14 mouse cellular contexts compared by ENCODE assay signal in the genomic region with DNA sequence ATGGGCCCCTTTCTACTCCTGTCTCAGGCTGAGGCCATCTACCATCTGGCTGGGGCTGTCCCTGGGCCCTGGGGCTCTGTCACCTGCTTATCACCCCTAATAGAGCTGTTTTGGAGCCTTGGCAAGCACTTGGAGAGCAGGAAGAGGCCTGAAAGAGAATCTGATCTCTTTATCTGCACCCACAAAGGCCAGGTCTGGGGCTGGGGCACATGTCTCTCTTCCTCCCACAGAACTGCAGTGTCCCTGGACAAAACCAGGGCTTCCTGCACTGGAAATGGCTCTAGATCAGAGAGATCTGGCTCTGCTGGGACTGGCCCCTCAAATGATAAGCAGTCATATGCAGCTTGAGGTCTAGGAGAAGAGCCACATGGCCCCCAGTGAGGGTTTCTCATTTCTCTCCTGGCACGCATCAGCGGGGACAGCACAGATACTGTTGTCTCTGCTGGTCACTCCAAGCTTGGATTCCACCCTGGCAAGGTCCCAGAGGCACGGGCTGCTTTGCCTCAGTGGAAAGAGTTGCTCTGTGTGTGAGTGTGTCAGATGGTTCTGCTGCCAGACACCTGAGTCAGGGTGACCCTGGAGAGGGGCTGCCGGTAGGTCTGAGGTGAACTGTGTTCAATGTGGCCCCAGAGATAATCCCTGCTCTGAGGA.
DNase-seq lines count a peak whose midpoint lies in the region; ATAC-seq and TF ChIP-seq lines count a peak whose summit lies in the region.
"Had no signal": no experiment of that assay in that cellular context is flagged by ENCODE, and none has a peak within 500 bp of the region (broad histone marks: within the 10 kb centered on the region; RNA-seq: fewer than 3 reads in every experiment).

No protein-coding gene starts in this region.

- ATAC-seq in midbrain, embryonic 11.5 days (ENCODE audit: low FRiP score) = no peak
- no peak for ATAC-seq in midbrain, embryonic 15.5 days (replicated peaks)

- intact Hi-C loops in gastrocnemius, adult 2 months (cut with DNase I) = no loop called here

- H3K36me3 ChIP-seq in midbrain, embryonic 11.5 days (ENCODE audit: control insufficient read depth, insufficient read depth, low read length) = no peaks in the 10 kb centered on the region
- no peaks in the 10 kb centered on the region for H3K36me3 ChIP-seq in midbrain, embryonic 15.5 days (replicated peaks)
- no peaks in the 10 kb centered on the region for H3K36me3 ChIP-seq in splenic B cell, adult 2 months (ENCODE audit: control insufficient read depth, insufficient read depth, low read length, poor library complexity, severe bottlenecking)
- H3K36me3 ChIP-seq: embryonic facial prominence, embryonic 12.5 days; hindbrain, embryonic 12.5 days had no signal

- no peak overlapping the region for H3K27ac ChIP-seq in gastrocnemius, adult 2 months
- H3K27ac ChIP-seq in midbrain, embryonic 11.5 days (ENCODE audit: low read depth, low read length) = no peak overlapping the region
- H3K27ac ChIP-seq in midbrain, embryonic 15.5 days = no peak overlapping the region
- H3K27ac ChIP-seq: embryonic facial prominence, embryonic 12.5 days; hindbrain, embryonic 12.5 days had no signal

- no peaks in the 10 kb centered on the region for H3K4me1 ChIP-seq in midbrain, embryonic 11.5 days (ENCODE audit: control insufficient read depth, insufficient read depth, low read length)
- no peaks in the 10 kb centered on the region for H3K4me1 ChIP-seq in midbrain, embryonic 15.5 days
- H3K4me1 ChIP-seq: embryonic facial prominence, embryonic 12.5 days had no signal

- H3K9ac ChIP-seq in midbrain, embryonic 11.5 days (ENCODE audit: low read length) = no peak overlapping the region
- no peak overlapping the region for H3K9ac ChIP-seq in midbrain, embryonic 15.5 days
- H3K9ac ChIP-seq: embryonic facial prominence, embryonic 12.5 days; hindbrain, embryonic 12.5 days had no signal

- H3K27me3 ChIP-seq in midbrain, embryonic 11.5 days (ENCODE audit: control insufficient read depth, insufficient read depth, low read length) = no peaks in the 10 kb centered on the region
- no peaks in the 10 kb centered on the region for H3K27me3 ChIP-seq in midbrain, embryonic 15.5 days (replicated peaks)
- no peaks in the 10 kb centered on the region for H3K27me3 ChIP-seq in splenic B cell, adult 2 months (ENCODE audit: control insufficient read depth, insufficient read depth, low read length, poor library complexity, severe bottlenecking)
- H3K27me3 ChIP-seq: embryonic facial prominence, embryonic 12.5 days; hindbrain, embryonic 12.5 days had no signal

- H3K9me3 ChIP-seq in midbrain, embryonic 11.5 days (ENCODE audit: control insufficient read depth, low read length) = no peaks in the 10 kb centered on the region
- H3K9me3 ChIP-seq in midbrain, embryonic 15.5 days = no peaks in the 10 kb centered on the region
- H3K9me3 ChIP-seq: embryonic facial prominence, embryonic 12.5 days; hindbrain, embryonic 12.5 days had no signal

- no peak overlapping the region for H3K4me3 ChIP-seq in gastrocnemius, adult 2 months
- H3K4me3 ChIP-seq in midbrain, embryonic 11.5 days (ENCODE audit: low read depth, low read length) = no peak overlapping the region
- H3K4me3 ChIP-seq in midbrain, embryonic 15.5 days = no peak overlapping the region
- H3K4me3 ChIP-seq: embryonic facial prominence, embryonic 12.5 days; hindbrain, embryonic 12.5 days had no signal

- WGBS in midbrain, embryonic 11.5 days = 85% methylated on average over 4 of the region's 4 CpGs
- 82% methylated on average over 4 of the region's 4 CpGs for WGBS in midbrain, embryonic 15.5 days

- TF ChIP-seq CTCF in gastrocnemius, adult 2 months (IDR thresholded peaks at IDR 0.05) = no peak

- DNase-seq in gastrocnemius, adult 2 months = peak; percentile 42
- no peak for DNase-seq in gastrocnemius, postnatal 10 days
- peak; percentile 56 for DNase-seq in midbrain, embryonic 11.5 days (ENCODE audit: low spot score, missing footprints)
- DNase-seq in heart, postnatal 4 days = peak; percentile 56
- DNase-seq in splenic B cell, adult 2 months (ENCODE audit: low read depth, low spot score) = peak; percentile 23
- DNase-seq in lung, postnatal 25 days (ENCODE audit: low spot score) = no peak
- no peak for DNase-seq in lung, postnatal 14 days
- DNase-seq: adrenal gland, postnatal 36 days; cerebellum, adult 2 months; midbrain, embryonic 14.5 days; right cerebral cortex, postnatal 25 days had no signal

- no peak overlapping the region for H3K4me2 ChIP-seq in midbrain, embryonic 11.5 days
- H3K4me2 ChIP-seq in midbrain, embryonic 15.5 days = no peak overlapping the region
- H3K4me2 ChIP-seq: embryonic facial prominence, embryonic 12.5 days; hindbrain, embryonic 12.5 days had no signal

Comparison
In these comparisons a context has a peak if more than half of its experiments do, and no peak if none do; other contexts are left out.
1. DNase-seq: peak in gastrocnemius, adult 2 months (single experiment), midbrain, embryonic 11.5 days (single experiment), heart, postnatal 4 days (single experiment) and splenic B cell, adult 2 months (single experiment); none in gastrocnemius, postnatal 10 days (single experiment), lung, postnatal 25 days (single experiment) and lung, postnatal 14 days (single experiment).